Mouse (Mus musculus) T-helper 2 cell (primary cell): Measurements from ENCODE around the gene Fam214a.

Experiments
- in situ Hi-C: fragments of 300-600 bp; cut with MboI, MseI; formaldehyde crosslinking; loops from one replicate; pipeline ENCODE4 v1.15.1; 2025; ENCODE audit warnings: high pct_unique_total_duplicates

Fam214a gene

DNA sequence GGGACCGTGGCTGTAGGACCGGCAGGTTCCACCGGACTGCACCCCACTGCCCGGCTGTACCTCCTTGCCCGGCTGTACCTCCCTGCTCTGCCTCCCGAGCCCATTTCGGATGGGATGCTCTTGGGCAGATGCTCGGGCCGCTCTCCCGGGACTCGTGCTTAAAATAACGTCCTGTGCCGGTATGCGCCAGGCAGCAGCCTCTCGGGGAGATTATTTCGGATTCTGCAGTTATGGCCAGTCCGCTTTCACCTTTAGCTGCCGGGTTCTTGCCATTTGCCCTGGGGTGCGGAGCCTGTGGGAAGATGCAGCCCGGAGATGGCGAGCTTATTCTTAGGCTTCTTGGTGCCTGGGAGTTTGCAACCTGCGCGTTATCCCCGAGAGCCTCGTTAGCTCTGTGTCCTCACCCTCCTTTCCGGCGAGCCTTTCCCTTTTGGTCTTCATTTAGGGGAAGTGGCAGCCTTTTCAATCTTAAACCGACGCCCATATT, 119.1 kb downstream of the Fam214a start:
- in situ Hi-C loops, result no loop called here

DNA sequence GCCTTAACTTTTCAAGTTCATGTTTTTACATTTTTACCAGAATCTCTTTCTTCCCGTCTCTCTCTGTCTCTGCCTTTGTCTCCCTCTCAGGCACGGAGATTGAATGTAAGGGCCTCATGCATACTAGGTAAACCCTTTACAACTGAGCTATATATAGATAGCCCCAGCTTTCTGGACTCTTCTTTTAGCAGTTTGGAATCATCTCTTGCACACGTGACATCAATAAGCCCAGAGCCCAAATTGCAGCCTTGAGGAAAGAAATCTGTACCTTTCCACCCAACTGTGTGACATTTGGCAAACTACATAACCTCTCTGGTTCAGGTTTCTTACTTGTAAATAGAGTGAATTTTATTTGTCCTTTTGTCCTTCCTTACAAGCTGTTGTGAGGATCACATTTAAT, 119.7 kb downstream of the Fam214a start:
- in situ Hi-C loops, result no loop called here

DNA sequence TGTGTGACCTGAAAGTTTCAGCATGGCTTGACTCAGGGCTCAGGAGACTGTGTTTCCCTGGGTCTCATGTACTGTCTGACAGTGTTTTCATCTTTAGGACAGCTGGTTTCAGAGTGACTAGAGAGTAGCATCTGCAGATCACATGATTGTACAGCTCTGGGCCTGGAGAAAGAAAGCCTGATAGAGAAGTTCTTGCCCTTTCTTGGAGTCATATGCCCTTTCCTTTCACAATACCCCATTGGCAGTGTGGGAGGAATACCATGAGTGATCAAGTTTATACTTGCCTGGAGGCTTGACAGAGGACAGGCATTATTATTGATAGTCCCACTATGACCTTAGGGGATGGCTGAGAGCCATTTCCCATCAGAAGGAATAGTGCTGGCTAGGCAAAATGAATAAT, 124.5 kb downstream of the Fam214a start:
- in situ Hi-C loops, result no loop called here
